Mouse (Mus musculus) lung, adult 2 months (tissue): ENCODE results near the gene Dock4. TPM values are rescaled to one million over a fixed set of nuclear protein-coding genes. Genes with fewer than 3 reads are reported as not detected.

Experiments used
- DNase-seq: peaks from one replicate; pipeline ENCODE4 v3.0.0; 2022
- H3K4me1 ChIP-seq: fragments of 200-500 bp; 2 replicates; pipeline ENCODE4 v1.6.1; 2011; ENCODE audit warnings: low read length; ENCODE audit not compliant: control insufficient read depth, insufficient read depth
- H3K4me3 ChIP-seq: fragments of 200-500 bp; replicated peaks from 2 replicates; pipeline ENCODE3; 2011; ENCODE audit warnings: low read depth, mild to moderate bottlenecking, control low read depth, low read length; ENCODE audit errors: extremely low read depth
- CTCF ChIP-seq: fragments of 200-500 bp; IDR thresholded peaks from 2 replicates; pipeline ENCODE4 v1.5.1; 2011; ENCODE audit warnings: mild to moderate bottlenecking, low read length, control low read depth; ENCODE audit not compliant: insufficient read depth
- POLR2A ChIP-seq: fragments of 200-500 bp; IDR thresholded peaks from 2 replicates; pipeline ENCODE4 v1.6.1; 2011; ENCODE audit warnings: low read depth, mild to moderate bottlenecking, control low read depth, low read length, borderline replicate concordance; ENCODE audit errors: extremely low read depth
- WGBS: fragments of 180-500 bp; shearing (Covaris S2); methylation state at CpG from one replicate; pipeline ENCODE4 v1.1.7; 2018; 5-methylcytosine and 5-hydroxymethylcytosine counted together
- polyA plus RNA-seq: library from polyadenylated mRNA; depleted of rRNA; stranded (reverse); fragments of >200 nt; gene quantifications from 2 replicates; pipeline ENCODE4 v1.2.3, GENCODE M21; 2012

Gene Dock4
- polyA plus RNA-seq, 1 experiment, result 21.9 TPM

- no peak for DNase-seq
- 62% methylated on average over 1 of the region's 1 CpGs for WGBS
- no peak overlapping the region for H3K4me3 ChIP-seq
Observed at GRCm38 (mm10) chr12:40485210-40485609, 39.5 kb downstream of the Dock4 start.

GRCm38 (mm10) chr12:40486047-40486837 lies 40.5 kb downstream of the Dock4 start:
- H3K4me1 ChIP-seq, result peaks cover 12% of the 10 kb centered on the region
- no peak for TF ChIP-seq POLR2A
- no peak for TF ChIP-seq CTCF
- WGBS, result 78% methylated on average over 12 of the region's 12 CpGs
- no peak overlapping the region for H3K4me3 ChIP-seq
- no peak for DNase-seq

More at GRCm38 (mm10) chr12:40485210-40485609, 39.5 kb downstream of the Dock4 start:
- H3K4me1 ChIP-seq, result peaks cover 12% of the 10 kb centered on the region
- TF ChIP-seq POLR2A (no peak), CTCF (no peak)

- H3K4me3 ChIP-seq, result no peak overlapping the region
- TF ChIP-seq POLR2A, result no peak
- TF ChIP-seq CTCF, result no peak
- WGBS, result 70% methylated on average over 11 of the region's 11 CpGs
- peaks cover 14% of the 10 kb centered on the region for H3K4me1 ChIP-seq
- no peak for DNase-seq
Observed at GRCm38 (mm10) chr12:40496387-40496786, 50.6 kb downstream of the Dock4 start.

DNA sequence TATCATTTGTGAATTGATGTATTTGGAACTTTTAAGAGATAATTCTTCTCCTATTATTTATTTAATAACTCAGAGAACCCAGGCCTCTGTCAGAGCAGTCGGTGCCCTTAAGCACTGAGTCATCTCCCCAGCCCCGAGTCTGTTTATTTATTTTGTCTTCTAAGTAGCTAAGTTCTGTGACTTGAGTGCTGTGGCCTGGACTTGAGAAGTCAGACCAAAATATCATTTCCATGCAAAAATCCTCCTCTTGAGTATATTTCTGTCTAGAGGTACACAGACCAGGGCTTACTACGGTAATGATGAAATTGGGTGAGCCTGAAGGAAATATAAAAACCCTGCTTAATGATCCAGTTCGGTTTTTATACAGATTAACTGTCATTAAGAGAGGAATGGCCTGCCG lies 52.1 kb downstream of the Dock4 start:
- Histone ChIP-seq H3K4me3 (no peak overlapping the region), H3K4me1 (peaks cover 12% of the 10 kb centered on the region)
- no peak for DNase-seq
- 40% methylated on average over 5 of the region's 5 CpGs for WGBS
- TF ChIP-seq POLR2A (no peak), CTCF (no peak)

DNA sequence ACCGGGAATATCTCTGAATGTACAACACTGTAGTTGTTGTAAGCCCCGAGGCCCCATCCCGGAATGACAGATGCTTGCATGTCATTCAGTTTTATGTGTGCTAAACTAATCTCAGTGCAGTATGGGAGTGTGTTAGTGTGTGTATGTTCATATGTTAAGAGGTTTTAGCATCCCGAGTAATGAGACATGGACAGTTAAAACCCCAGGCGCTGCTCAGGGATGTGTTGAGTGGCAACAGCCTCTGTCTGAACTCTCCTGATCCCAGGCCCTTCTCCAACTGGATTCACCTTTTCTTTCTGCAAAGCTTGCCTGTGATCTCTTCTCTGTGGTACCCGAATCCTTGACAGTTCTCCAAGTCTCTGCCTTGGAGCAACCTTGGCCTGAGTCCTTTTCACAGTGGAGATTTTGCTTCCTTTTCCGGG lies 52.5 kb downstream of the Dock4 start:
- no peak for TF ChIP-seq CTCF
- TF ChIP-seq POLR2A, result no peak
- H3K4me1 ChIP-seq, result peaks cover 12% of the 10 kb centered on the region
- WGBS, result 63% methylated on average over 7 of the region's 7 CpGs
- no peak for DNase-seq
- no peak overlapping the region for H3K4me3 ChIP-seq

- DNase-seq, result no peak
- TF ChIP-seq POLR2A, result no peak
- peak; percentile 29; the same call in 1 of the 2 replicates for TF ChIP-seq CTCF
- 28% methylated on average over 15 of the region's 15 CpGs for WGBS
- Histone ChIP-seq H3K4me1 (peaks cover 12% of the 10 kb centered on the region), H3K4me3 (no peak overlapping the region)
Observed at GRCm38 (mm10) chr12:40498928-40499626, 53.3 kb downstream of the Dock4 start.

GRCm38 (mm10) chr12:40499627-40500329 lies 54.0 kb downstream of the Dock4 start:
- no peak for TF ChIP-seq POLR2A
- no peak for TF ChIP-seq CTCF
- Histone ChIP-seq H3K4me1 (peaks cover 18% of the 10 kb centered on the region), H3K4me3 (no peak overlapping the region)
- DNase-seq, result peak; percentile 54
- 34% methylated on average over 5 of the region's 5 CpGs for WGBS

DNA sequence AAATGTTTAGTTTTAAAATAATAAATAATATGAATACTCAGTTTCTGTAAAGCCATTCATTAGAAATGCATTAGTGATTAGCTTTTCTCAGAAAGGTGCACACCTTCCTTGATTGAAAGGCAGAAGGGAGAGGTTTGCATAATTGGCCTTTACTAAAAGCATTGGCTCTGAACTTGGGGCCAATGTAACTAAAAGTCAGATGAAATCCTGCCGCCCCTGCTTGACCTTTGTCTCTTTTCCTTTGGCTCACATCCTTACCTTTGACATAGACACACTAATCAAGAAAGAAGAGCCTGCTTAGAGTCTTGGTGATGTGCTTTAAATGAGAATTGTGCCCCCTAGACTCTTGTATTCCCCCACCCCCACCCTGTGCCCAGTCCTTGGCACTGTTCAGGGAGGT lies 55.4 kb downstream of the Dock4 start:
- peaks cover 24% of the 10 kb centered on the region for H3K4me1 ChIP-seq
- whole genome bisulfite sequencing, result 70% methylated on average over 1 of the region's 1 CpGs
- H3K4me3 ChIP-seq, result no peak overlapping the region
- no peak for DNase-seq
- TF ChIP-seq POLR2A (no peak), CTCF (no peak)

GRCm38 (mm10) chr12:40503520-40503919 lies 57.8 kb downstream of the Dock4 start:
- no peak for TF ChIP-seq CTCF
- TF ChIP-seq POLR2A, result no peak
- H3K4me1 ChIP-seq, result peaks cover 24% of the 10 kb centered on the region
- H3K4me3 ChIP-seq, result no peak overlapping the region
- 50% methylated on average over 3 of the region's 3 CpGs for WGBS
- no peak for DNase-seq
